Mouse (Mus musculus) heart, postnatal 0 days (tissue): ENCODE measurements around the gene Aup1.

Source experiments
- CTCF ChIP-seq: IDR thresholded peaks from 2 replicates; pipeline ENCODE4 v1.5.1; 2016; ENCODE audit warnings: antibody characterized with exemption, control low read depth, low read depth
- EP300 ChIP-seq: IDR thresholded peaks from 2 replicates; pipeline ENCODE4 v1.6.1; 2016; ENCODE audit warnings: antibody characterized with exemption, low read depth

GRCm38 (mm10) chr6:83078324-83078858 is 24.1 kb downstream of the Aup1 start:
- TF ChIP-seq CTCF, result peak; percentile 54
- no peak for TF ChIP-seq EP300
